Mouse (Mus musculus) kidney, adult 10 weeks (tissue): Measurements from ENCODE around the gene Spata31. TPM values are rescaled to one million over a fixed set of nuclear protein-coding genes. Genes with fewer than 3 reads are reported as not detected.

ENCODE experiments used
- polyA plus RNA-seq: library from polyadenylated mRNA; stranded (reverse); fragments of 350-450 nt; fragmentation: Illumina TruSeq; extraction: RNeasy Lipid Tissue Mini Kit (QIAGEN cat#74804); gene quantifications from one replicate; pipeline ENCODE4 v1.2.3, GENCODE M21; 2014; ENCODE audit warnings: low read depth, low replicate concordance

Spata31 gene
- polyA plus RNA-seq = not detected

GRCm38 (mm10) chr13:64917191-64917590 is at the start of gene Spata31:
TSS of gene Spata31 (plus strand) at chr13:64917406.

GRCm38 (mm10) chr13:64903585-64904208 is 13.5 kb upstream of the Spata31 start, which contains the start of gene Cntnap3:
TSS of gene Cntnap3 (minus strand) at chr13:64903955.

Other genes with a start within 250 kb of the Spata31 start
- gene Cntnap3, start 13.5 kb upstream of the Spata31 start, polyA plus RNA-seq = not detected
- gene Spata31d1c, start 115.7 kb downstream of the Spata31 start, polyA plus RNA-seq = not detected
- not detected for gene Prss47, start 135.4 kb downstream of the Spata31 start, polyA plus RNA-seq
- gene Mfsd14b, start 195.6 kb downstream of the Spata31 start, polyA plus RNA-seq = 78.8 TPM
- gene Olfr465-ps1, start 220.7 kb downstream of the Spata31 start, polyA plus RNA-seq = not detected
- not detected for gene Olfr466, start 232.8 kb downstream of the Spata31 start, polyA plus RNA-seq